25 mouse cellular contexts compared by ENCODE assay signal in genomic region chr1:91067716-91068115, GRCm38 (mm10).
DNase-seq lines count a peak whose midpoint lies in the region; ATAC-seq and TF ChIP-seq lines count a peak whose summit lies in the region.
"Had no signal": no experiment of that assay in that cellular context is flagged by ENCODE, and none has a peak within 500 bp of the region (broad histone marks: within the 10 kb centered on the region; RNA-seq: fewer than 3 reads in every experiment).

No protein-coding gene starts in this region.

- H3K4me1 ChIP-seq in heart, postnatal 0 days (ENCODE audit: control insufficient read depth, insufficient read depth): peaks cover 89% of the 10 kb centered on the region
- peaks cover 28% of the 10 kb centered on the region for H3K4me1 ChIP-seq in stomach, embryonic 15.5 days
- H3K4me1 ChIP-seq: midbrain, embryonic 12.5 days had no signal

- DNase-seq in cerebellum, adult 11-12 months: peak; percentile 21
- DNase-seq in cerebellum, postnatal 4 days (ENCODE audit: low spot score in 2 of 2): no peak
- no peak for DNase-seq in gastrocnemius, adult 2 months
- no peak for DNase-seq in gastrocnemius, postnatal 36 days
- no peak for DNase-seq in heart, postnatal 0 days (ENCODE audit: low spot score)
- no peak for DNase-seq in heart, adult 9 months (ENCODE audit: low spot score in 2 of 2)
- DNase-seq: adrenal gland, postnatal 25 days; embryo, embryonic 11 days; gastrocnemius, postnatal 10 days; heart, adult 2 months; kidney, adult 11 months; kidney, postnatal 36 days; layer of hippocampus, postnatal 36 days; lung, adult 18-20 months; thymus, postnatal 14 days had no signal

- 49% methylated on average over 6 of the region's 6 CpGs for WGBS in heart, postnatal 0 days
- 59% methylated on average over 6 of the region's 6 CpGs for WGBS in stomach, embryonic 15.5 days

- no peak overlapping the region for H3K9ac ChIP-seq in heart, postnatal 0 days (replicated peaks; ENCODE audit: low read depth, low read length)
- H3K9ac ChIP-seq in stomach, embryonic 15.5 days: no peak overlapping the region
- H3K9ac ChIP-seq: kidney, embryonic 15.5 days; limb, embryonic 13.5 days; liver, embryonic 12.5 days; midbrain, embryonic 12.5 days; neural tube, embryonic 15.5 days had no signal

- H3K27me3 ChIP-seq in heart, postnatal 0 days (ENCODE audit: control insufficient read depth, insufficient read depth, low read length): no peaks in the 10 kb centered on the region
- H3K27me3 ChIP-seq in stomach, embryonic 15.5 days (replicated peaks): no peaks in the 10 kb centered on the region
- H3K27me3 ChIP-seq: kidney, embryonic 15.5 days; limb, embryonic 13.5 days; liver, embryonic 12.5 days; midbrain, embryonic 12.5 days; neural tube, embryonic 15.5 days had no signal

- no peak overlapping the region for H3K4me2 ChIP-seq in heart, postnatal 0 days (ENCODE audit: low read depth, low read length)
- no peak overlapping the region for H3K4me2 ChIP-seq in stomach, embryonic 15.5 days
- H3K4me2 ChIP-seq: kidney, embryonic 15.5 days; limb, embryonic 13.5 days; liver, embryonic 12.5 days; midbrain, embryonic 12.5 days; neural tube, embryonic 15.5 days had no signal

- no peak for TF ChIP-seq CTCF in gastrocnemius, adult 2 months (IDR thresholded peaks at IDR 0.05)
- TF ChIP-seq CTCF in heart, postnatal 0 days (IDR thresholded peaks at IDR 0.05; ENCODE audit: low read depth): no peak

- H3K36me3 ChIP-seq in heart, postnatal 0 days (replicated peaks; ENCODE audit: control insufficient read depth, insufficient read depth, low read length): peaks cover 15% of the 10 kb centered on the region
- no peaks in the 10 kb centered on the region for H3K36me3 ChIP-seq in stomach, embryonic 15.5 days
- H3K36me3 ChIP-seq: hindbrain, embryonic 10.5 days; limb, embryonic 13.5 days; liver, embryonic 12.5 days; midbrain, embryonic 12.5 days; neural tube, embryonic 15.5 days had no signal

- TF ChIP-seq EP300 in heart, postnatal 0 days (IDR thresholded peaks at IDR 0.05; ENCODE audit: low read depth): no peak

- no peaks in the 10 kb centered on the region for H3K9me3 ChIP-seq in heart, postnatal 0 days (replicated peaks; ENCODE audit: control insufficient read depth, low read length)
- H3K9me3 ChIP-seq in stomach, embryonic 15.5 days: no peaks in the 10 kb centered on the region
- H3K9me3 ChIP-seq: hindbrain, embryonic 10.5 days; kidney, embryonic 15.5 days; limb, embryonic 13.5 days; liver, embryonic 12.5 days; midbrain, embryonic 12.5 days; neural tube, embryonic 15.5 days had no signal

- H3K27ac ChIP-seq in gastrocnemius, adult 2 months: peak overlapping the region; percentile 95
- H3K27ac ChIP-seq in heart, postnatal 0 days (ENCODE audit: low read depth): peak overlapping the region; percentile 31; the same call in 1 of the 2 replicates
- H3K27ac ChIP-seq in stomach, embryonic 15.5 days: peak overlapping the region; percentile 16; the same call in 1 of the 2 replicates
- H3K27ac ChIP-seq: heart, adult 2 months; hindbrain, embryonic 10.5 days; kidney, embryonic 15.5 days; limb, embryonic 13.5 days; liver, embryonic 12.5 days; midbrain, embryonic 12.5 days; neural tube, embryonic 15.5 days had no signal

- ATAC-seq in heart, postnatal 0 days (ENCODE audit: insufficient read depth, low read depth): no peak
- ATAC-seq in stomach, embryonic 15.5 days (ENCODE audit: insufficient read depth, low FRiP score, low read depth): no peak
- no peak for ATAC-seq in CD4-positive, CD25-positive, alpha-beta regulatory T cell, adult 4 months
- ATAC-seq: forebrain, embryonic 14.5 days; hindbrain, embryonic 16.5 days; liver, embryonic 12.5 days had no signal

- H3K4me3 ChIP-seq in gastrocnemius, adult 2 months: no peak overlapping the region
- no peak overlapping the region for H3K4me3 ChIP-seq in heart, postnatal 0 days (ENCODE audit: low read depth, low read length)
- H3K4me3 ChIP-seq in stomach, embryonic 15.5 days (replicated peaks): no peak overlapping the region
- H3K4me3 ChIP-seq: heart, adult 2 months; hindbrain, embryonic 10.5 days; kidney, embryonic 15.5 days; limb, embryonic 13.5 days; liver, embryonic 12.5 days; midbrain, embryonic 12.5 days; neural tube, embryonic 15.5 days had no signal

- intact Hi-C loops in gastrocnemius, adult 2 months (cut with DNase I): no loop called here
- intact Hi-C loops in gastrocnemius, postnatal 36 days (cut with DNase I): no loop called here

Comparison
In these comparisons a context has a peak if more than half of its experiments do, and no peak if none do; other contexts are left out.
1. H3K27ac ChIP-seq: peak in every context shown above with its lines; median percentile 95 in gastrocnemius, adult 2 months; 31 in heart, postnatal 0 days; 16 in stomach, embryonic 15.5 days.